Comparison of ENCODE assay signal across 8 mouse cellular contexts in genomic region chr15:78982658-78983435, GRCm38 (mm10). TPM values are rescaled to one million over a fixed set of nuclear protein-coding genes. Genes with fewer than 3 reads are reported as not detected.
DNase-seq lines count a peak whose midpoint lies in the region; ATAC-seq and TF ChIP-seq lines count a peak whose summit lies in the region.

No protein-coding gene starts in this region.

- ATAC-seq in heart, embryonic 15.5 days (replicated peaks; ENCODE audit: insufficient number of reproducible peaks, insufficient read depth, low FRiP score, low read depth), result peak; percentile 80
- ATAC-seq in neural tube, embryonic 13.5 days (ENCODE audit: low read depth), result peak; percentile 80
- ATAC-seq in stomach, postnatal 0 days (ENCODE audit: low FRiP score, low TSS enrichment), result peak; percentile 91

- no peaks in the 10 kb centered on the region for H3K9me3 ChIP-seq in E14TG2a.4 (ENCODE audit: low read length)
- no peaks in the 10 kb centered on the region for H3K9me3 ChIP-seq in erythroblast, embryonic 14.5 days (ENCODE audit: control insufficient read depth, low read length)
- H3K9me3 ChIP-seq in heart, embryonic 15.5 days (replicated peaks), result no peaks in the 10 kb centered on the region
- no peaks in the 10 kb centered on the region for H3K9me3 ChIP-seq in neural tube, embryonic 13.5 days
- H3K9me3 ChIP-seq in stomach, postnatal 0 days (ENCODE audit: control insufficient read depth, low read length), result no peaks in the 10 kb centered on the region

- peak overlapping the region; percentile 92 for H3K27ac ChIP-seq in brown adipose tissue, adult 24 weeks (replicated peaks; ENCODE audit: low read depth, low read length)
- peak overlapping the region; percentile 95 for H3K27ac ChIP-seq in heart, embryonic 15.5 days
- H3K27ac ChIP-seq in neural tube, embryonic 13.5 days (replicated peaks), result peak overlapping the region; percentile 74
- H3K27ac ChIP-seq in stomach, postnatal 0 days (replicated peaks), result peak overlapping the region; percentile 97

- peak overlapping the region; percentile 93 for H3K4me2 ChIP-seq in heart, embryonic 15.5 days
- peak overlapping the region; percentile 80 for H3K4me2 ChIP-seq in neural tube, embryonic 13.5 days
- peak overlapping the region; percentile 92 for H3K4me2 ChIP-seq in stomach, postnatal 0 days (replicated peaks; ENCODE audit: low read depth)

- no peak for TF ChIP-seq CTCF in E14TG2a.4 (conservative IDR thresholded peaks at IDR 0.05; ENCODE audit: low read length)
- no peak for TF ChIP-seq CTCF in stomach, postnatal 0 days (IDR thresholded peaks at IDR 0.05; ENCODE audit: low read depth)

- peak; percentile 95 for DNase-seq in kidney, postnatal 14 days
- peak; percentile 94 to 96 for DNase-seq in lung, adult 18-20 months
- peak; percentile 98 for DNase-seq in stomach, postnatal 0 days (ENCODE audit: low spot score)

- peak overlapping the region; percentile 94 for H3K9ac ChIP-seq in heart, embryonic 15.5 days
- H3K9ac ChIP-seq in neural tube, embryonic 13.5 days, result peak overlapping the region; percentile 76
- H3K9ac ChIP-seq in stomach, postnatal 0 days (ENCODE audit: low read length), result peak overlapping the region; percentile 90

- H3K27me3 ChIP-seq in E14TG2a.4 (ENCODE audit: insufficient read depth, low read length), result no peaks in the 10 kb centered on the region
- H3K27me3 ChIP-seq in erythroblast, embryonic 14.5 days (ENCODE audit: control insufficient read depth), result no peaks in the 10 kb centered on the region
- H3K27me3 ChIP-seq in heart, embryonic 15.5 days, result no peaks in the 10 kb centered on the region
- H3K27me3 ChIP-seq in neural tube, embryonic 13.5 days, result no peaks in the 10 kb centered on the region; the same call in 1 of the 2 replicates
- H3K27me3 ChIP-seq in stomach, postnatal 0 days (ENCODE audit: control insufficient read depth, insufficient read depth, low read length), result no peaks in the 10 kb centered on the region

- H3K4me1 ChIP-seq in E14TG2a.4 (replicated peaks; ENCODE audit: low read depth, low read length), result peaks cover 61% of the 10 kb centered on the region
- H3K4me1 ChIP-seq in brown adipose tissue, adult 24 weeks (ENCODE audit: control insufficient read depth, insufficient read depth, insufficient read length, low read length), result peaks cover 3% of the 10 kb centered on the region; the same call in 1 of the 2 replicates
- peaks cover 56% of the 10 kb centered on the region for H3K4me1 ChIP-seq in erythroblast, embryonic 14.5 days (ENCODE audit: control insufficient read depth)
- peaks cover 74% of the 10 kb centered on the region for H3K4me1 ChIP-seq in heart, embryonic 15.5 days (replicated peaks)
- H3K4me1 ChIP-seq in neural tube, embryonic 13.5 days (replicated peaks), result peaks cover 64% of the 10 kb centered on the region
- H3K4me1 ChIP-seq in stomach, postnatal 0 days (replicated peaks; ENCODE audit: control insufficient read depth, insufficient read depth), result peaks cover 4% of the 10 kb centered on the region

- no peak for TF ChIP-seq EP300 in stomach, postnatal 0 days (optimal IDR thresholded peaks at IDR 0.05)

- peak overlapping the region; percentile 99 for H3K4me3 ChIP-seq in E14TG2a.4 (replicated peaks; ENCODE audit: low read length)
- peak overlapping the region; percentile 88 for H3K4me3 ChIP-seq in brown adipose tissue, adult 24 weeks (ENCODE audit: insufficient read depth, low read depth, low read length)
- peak overlapping the region; percentile 86 for H3K4me3 ChIP-seq in erythroblast, embryonic 14.5 days (replicated peaks)
- H3K4me3 ChIP-seq in heart, embryonic 15.5 days, result peak overlapping the region; percentile 98
- peak overlapping the region; percentile 59 for H3K4me3 ChIP-seq in neural tube, embryonic 13.5 days
- peak overlapping the region; percentile 93 for H3K4me3 ChIP-seq in stomach, postnatal 0 days (ENCODE audit: low read depth, low read length)

- WGBS in heart, embryonic 15.5 days, result 0% methylated on average over 52 of the region's 67 CpGs
- WGBS in neural tube, embryonic 13.5 days, result under 1% methylated on average over 52 of the region's 67 CpGs
- under 1% methylated on average over 48 of the region's 67 CpGs for WGBS in stomach, postnatal 0 days

- 0 out of 2 replicates have a peak, but pooled peaks cover 10% of the 10 kb centered on the region for H3K36me3 ChIP-seq in E14TG2a.4 (ENCODE audit: insufficient read depth, low read length)
- peaks cover 23% of the 10 kb centered on the region for H3K36me3 ChIP-seq in erythroblast, embryonic 14.5 days (ENCODE audit: control insufficient read depth)
- H3K36me3 ChIP-seq in heart, embryonic 15.5 days, result no peaks in the 10 kb centered on the region
- H3K36me3 ChIP-seq in neural tube, embryonic 13.5 days, result no peaks in the 10 kb centered on the region
- no peaks in the 10 kb centered on the region; the same call in 1 of the 2 replicates for H3K36me3 ChIP-seq in stomach, postnatal 0 days (ENCODE audit: control insufficient read depth, insufficient read depth, low read length)

RNA-seq across cellular contexts. Expression of gene Triobp, which starts 35.3 kb away (rescaled TPM):
- 19.0 and 24.7 TPM in 2 replicates for polyA plus RNA-seq in brown adipose tissue, adult 24 weeks (2012; ENCODE audit: insufficient read depth, insufficient read length, missing spikeins)
- polyA plus RNA-seq in erythroblast, embryonic 14.5 days (2012), result 19.1 and 20.3 TPM in 2 replicates
- 36.8 and 54.5 TPM in 2 replicates for polyA plus RNA-seq in heart, embryonic 15.5 days (2015; fragmentation: Nextera tagmentation; extraction: Ambion mirVana)
- polyA plus RNA-seq in neural tube, embryonic 13.5 days (2015; fragmentation: Nextera tagmentation; extraction: Ambion mirVana), result 33.4 and 40.1 TPM in 2 replicates
- polyA plus RNA-seq in stomach, postnatal 0 days (2015; fragmentation: Nextera tagmentation; extraction: Ambion mirVana), result 22.4 and 30.6 TPM in 2 replicates

RNA-seq across cellular contexts. Expression of gene H1f0, which starts 45.4 kb away (rescaled TPM):
- 128 and 153 TPM in 2 replicates for polyA plus RNA-seq in brown adipose tissue, adult 24 weeks (2012; ENCODE audit: insufficient read depth, insufficient read length, missing spikeins)
- 15.5 and 19.5 TPM in 2 replicates for polyA plus RNA-seq in erythroblast, embryonic 14.5 days (2012)
- polyA plus RNA-seq in heart, embryonic 15.5 days (2015; fragmentation: Nextera tagmentation; extraction: Ambion mirVana), result 289 and 300 TPM in 2 replicates
- polyA plus RNA-seq in neural tube, embryonic 13.5 days (2015; fragmentation: Nextera tagmentation; extraction: Ambion mirVana), result 275 and 287 TPM in 2 replicates
- polyA plus RNA-seq in stomach, postnatal 0 days (2015; fragmentation: Nextera tagmentation; extraction: Ambion mirVana), result 285 and 309 TPM in 2 replicates

RNA-seq across cellular contexts. Expression of gene Nol12, which starts 48.1 kb away (rescaled TPM):
- polyA plus RNA-seq in brown adipose tissue, adult 24 weeks (2012; ENCODE audit: insufficient read depth, insufficient read length, missing spikeins), result 22.6 and 34.2 TPM in 2 replicates
- polyA plus RNA-seq in erythroblast, embryonic 14.5 days (2012), result 3.9 and 5.4 TPM in 2 replicates
- polyA plus RNA-seq in heart, embryonic 15.5 days (2015; fragmentation: Nextera tagmentation; extraction: Ambion mirVana), result 29.9 and 30.3 TPM in 2 replicates
- 57.1 and 60.8 TPM in 2 replicates for polyA plus RNA-seq in neural tube, embryonic 13.5 days (2015; fragmentation: Nextera tagmentation; extraction: Ambion mirVana)
- polyA plus RNA-seq in stomach, postnatal 0 days (2015; fragmentation: Nextera tagmentation; extraction: Ambion mirVana), result 32.3 and 36.4 TPM in 2 replicates

RNA-seq across cellular contexts. Expression of gene Lgals1, which starts 56.3 kb away (rescaled TPM):
- 2,169 and 2,213 TPM in 2 replicates for polyA plus RNA-seq in brown adipose tissue, adult 24 weeks (2012; ENCODE audit: insufficient read depth, insufficient read length, missing spikeins)
- polyA plus RNA-seq in erythroblast, embryonic 14.5 days (2012), result 121 and 168 TPM in 2 replicates
- polyA plus RNA-seq in heart, embryonic 15.5 days (2015; fragmentation: Nextera tagmentation; extraction: Ambion mirVana), result 806 and 862 TPM in 2 replicates
- polyA plus RNA-seq in neural tube, embryonic 13.5 days (2015; fragmentation: Nextera tagmentation; extraction: Ambion mirVana), result 273 and 356 TPM in 2 replicates
- polyA plus RNA-seq in stomach, postnatal 0 days (2015; fragmentation: Nextera tagmentation; extraction: Ambion mirVana), result 1,326 and 1,632 TPM in 2 replicates

RNA-seq across cellular contexts. Expression of gene Galr3, which starts 58.8 kb away (rescaled TPM):
- not detected in 2 replicates for polyA plus RNA-seq in brown adipose tissue, adult 24 weeks (2012; ENCODE audit: insufficient read depth, insufficient read length, missing spikeins)
- 0.06 TPM in 1 of 2 replicates, not detected in the other for polyA plus RNA-seq in erythroblast, embryonic 14.5 days (2012)
- not detected in 2 replicates for polyA plus RNA-seq in heart, embryonic 15.5 days (2015; fragmentation: Nextera tagmentation; extraction: Ambion mirVana)
- not detected in 2 replicates for polyA plus RNA-seq in neural tube, embryonic 13.5 days (2015; fragmentation: Nextera tagmentation; extraction: Ambion mirVana)
- polyA plus RNA-seq in stomach, postnatal 0 days (2015; fragmentation: Nextera tagmentation; extraction: Ambion mirVana), result 0.31 and 0.34 TPM in 2 replicates

Comparison
In these comparisons a context has a peak if more than half of its experiments do, and no peak if none do; other contexts are left out.
1. Peak in every context shown above with its lines: DNase-seq, ATAC-seq, H3K4me3 ChIP-seq and H3K27ac ChIP-seq.